Mouse (Mus musculus): ENCODE measurements at regions not wholly inside any gene's neighbourhood (a gene's known extent, or its start where the extent isn't known, plus 50 kb on each side); places are given as distances from the start of the nearest gene placed in this dataset.

GRCm38 (mm10) chr6:67152845-67153468 lies 85.0 kb upstream of the Serbp1 start:
- no peak for DNase-seq (ENCODE audit: low read depth in 3 of 3, low spot score in 3 of 3)
- TF ChIP-seq EP300 (IDR thresholded peaks at IDR 0.05; ENCODE audit: low read depth) (no peak), CTCF (IDR thresholded peaks at IDR 0.05; ENCODE audit: low read depth) (peak; percentile 30; the same call in 1 of the 2 replicates)
- Histone ChIP-seq H3K9me3 (ENCODE audit: control insufficient read depth, low read length) (no peaks in the 10 kb centered on the region), H3K36me3 (replicated peaks; ENCODE audit: control insufficient read depth, insufficient read depth, low read depth) (no peaks in the 10 kb centered on the region), H3K27me3 (ENCODE audit: control insufficient read depth, insufficient read depth, low read length) (no peaks in the 10 kb centered on the region), H3K9ac (replicated peaks) (no peak overlapping the region), H3K4me2 (ENCODE audit: low read depth) (no peak overlapping the region), H3K27ac (no peak overlapping the region), H3K4me1 (replicated peaks; ENCODE audit: control insufficient read depth in 2 of 2, insufficient read depth in 2 of 2, low read length in 1 of 2) (peaks cover 7 to 15% of the 10 kb centered on the region in 2 experiments), H3K4me3 (ENCODE audit: insufficient read depth in 1 of 2, low read depth in 2 of 2, low read length in 2 of 2) (no peak overlapping the region)
- ATAC-seq (ENCODE audit: insufficient read depth), result no peak
- 61% methylated on average over 3 of the region's 3 CpGs for WGBS (ENCODE audit: insufficient replicate concordance)

- Histone ChIP-seq H3K4me3 (ENCODE audit: insufficient read depth in 1 of 2, low read depth in 2 of 2, low read length in 2 of 2) (no peak overlapping the region), H3K9me3 (ENCODE audit: control insufficient read depth, low read length) (no peaks in the 10 kb centered on the region), H3K9ac (replicated peaks) (no peak overlapping the region), H3K27me3 (ENCODE audit: control insufficient read depth, insufficient read depth, low read length) (no peaks in the 10 kb centered on the region), H3K36me3 (replicated peaks; ENCODE audit: control insufficient read depth, insufficient read depth, low read depth) (no peaks in the 10 kb centered on the region), H3K4me1 (replicated peaks; ENCODE audit: control insufficient read depth in 2 of 2, insufficient read depth in 2 of 2, low read length in 1 of 2) (peaks cover 7 to 15% of the 10 kb centered on the region in 2 experiments), H3K27ac (no peak overlapping the region), H3K4me2 (ENCODE audit: low read depth) (no peak overlapping the region)
- no peak for ATAC-seq (ENCODE audit: insufficient read depth)
- WGBS (ENCODE audit: insufficient replicate concordance), result 73% methylated on average over 2 of the region's 2 CpGs
- TF ChIP-seq EP300 (IDR thresholded peaks at IDR 0.05; ENCODE audit: low read depth) (no peak), CTCF (IDR thresholded peaks at IDR 0.05; ENCODE audit: low read depth) (no peak)
- no peak for DNase-seq (ENCODE audit: low read depth in 3 of 3, low spot score in 3 of 3)
Observed at GRCm38 (mm10) chr6:67151515-67151914, 86.5 kb upstream of the Serbp1 start.

GRCm38 (mm10) chr6:67149425-67149824 lies 88.6 kb upstream of the Serbp1 start:
- Histone ChIP-seq H3K9me3 (ENCODE audit: control insufficient read depth, low read length) (no peaks in the 10 kb centered on the region), H3K9ac (replicated peaks) (no peak overlapping the region), H3K4me2 (ENCODE audit: low read depth) (no peak overlapping the region), H3K27me3 (ENCODE audit: control insufficient read depth, insufficient read depth, low read length) (no peaks in the 10 kb centered on the region), H3K4me3 (ENCODE audit: insufficient read depth in 1 of 2, low read depth in 2 of 2, low read length in 2 of 2) (no peak overlapping the region), H3K27ac (no peak overlapping the region; the same call in 1 of the 2 replicates), H3K4me1 (replicated peaks; ENCODE audit: control insufficient read depth in 2 of 2, insufficient read depth in 2 of 2, low read length in 1 of 2) (peaks cover 10 to 27% of the 10 kb centered on the region in 2 experiments), H3K36me3 (replicated peaks; ENCODE audit: control insufficient read depth, insufficient read depth, low read depth) (no peaks in the 10 kb centered on the region)
- peak; percentile 34; the same call in 1 of the 2 replicates for TF ChIP-seq EP300 (IDR thresholded peaks at IDR 0.05; ENCODE audit: low read depth)
- TF ChIP-seq CTCF (IDR thresholded peaks at IDR 0.05; ENCODE audit: low read depth), result 0 out of 2 replicates have a peak, but pooled peaks have one; percentile 6
- no peak for DNase-seq (ENCODE audit: low read depth in 3 of 3, low spot score in 3 of 3)
- peak; percentile 73 for ATAC-seq (ENCODE audit: insufficient read depth)
- WGBS (ENCODE audit: insufficient replicate concordance), result 2% methylated on average over 2 of the region's 2 CpGs

- H3K36me3 ChIP-seq (replicated peaks; ENCODE audit: control insufficient read depth, insufficient read depth, low read depth), result no peaks in the 10 kb centered on the region
- no peak overlapping the region for H3K4me2 ChIP-seq (ENCODE audit: low read depth)
- no peak overlapping the region for H3K4me3 ChIP-seq (ENCODE audit: insufficient read depth in 1 of 2, low read depth in 2 of 2, low read length in 2 of 2)
- H3K9ac ChIP-seq (replicated peaks), result no peak overlapping the region
- no peak for TF ChIP-seq EP300 (IDR thresholded peaks at IDR 0.05; ENCODE audit: low read depth)
- no peak for TF ChIP-seq CTCF (IDR thresholded peaks at IDR 0.05; ENCODE audit: low read depth)
- no peak overlapping the region for H3K27ac ChIP-seq
- no peaks in the 10 kb centered on the region for H3K9me3 ChIP-seq (ENCODE audit: control insufficient read depth, low read length)
- no peaks in the 10 kb centered on the region for H3K27me3 ChIP-seq (ENCODE audit: control insufficient read depth, insufficient read depth, low read length)
- peaks cover 10 to 29% of the 10 kb centered on the region in 2 experiments for H3K4me1 ChIP-seq (replicated peaks; ENCODE audit: control insufficient read depth in 2 of 2, insufficient read depth in 2 of 2, low read length in 1 of 2)
- WGBS (ENCODE audit: insufficient replicate concordance), result 35% methylated on average over 4 of the region's 4 CpGs
- DNase-seq (ENCODE audit: low read depth in 3 of 3, low spot score in 3 of 3) (no peak), ATAC-seq (ENCODE audit: insufficient read depth) (no peak)
Observed at GRCm38 (mm10) chr6:67146708-67147107, 91.3 kb upstream of the Serbp1 start.

- Histone ChIP-seq H3K9ac (replicated peaks) (no peak overlapping the region), H3K9me3 (ENCODE audit: control insufficient read depth, low read length) (no peaks in the 10 kb centered on the region), H3K4me3 (ENCODE audit: insufficient read depth in 1 of 2, low read depth in 2 of 2, low read length in 2 of 2) (no peak overlapping the region), H3K4me2 (ENCODE audit: low read depth) (no peak overlapping the region), H3K27me3 (ENCODE audit: control insufficient read depth, insufficient read depth, low read length) (no peaks in the 10 kb centered on the region), H3K36me3 (replicated peaks; ENCODE audit: control insufficient read depth, insufficient read depth, low read depth) (no peaks in the 10 kb centered on the region), H3K4me1 (replicated peaks; ENCODE audit: control insufficient read depth in 2 of 2, insufficient read depth in 2 of 2, low read length in 1 of 2) (peaks cover 10 to 29% of the 10 kb centered on the region in 2 experiments), H3K27ac (no peak overlapping the region)
- TF ChIP-seq EP300 (IDR thresholded peaks at IDR 0.05; ENCODE audit: low read depth) (no peak), CTCF (IDR thresholded peaks at IDR 0.05; ENCODE audit: low read depth) (no peak)
- ATAC-seq (ENCODE audit: insufficient read depth) (no peak), DNase-seq (ENCODE audit: low read depth in 3 of 3, low spot score in 3 of 3) (no peak)
- WGBS (ENCODE audit: insufficient replicate concordance), result 40% methylated on average over 5 of the region's 5 CpGs
Observed at GRCm38 (mm10) chr6:67145969-67146368, 92.0 kb upstream of the Serbp1 start.

All from liver, embryonic 14.5 days (tissue).